Mouse (Mus musculus): ENCODE results near the gene Iqub.

The Iqub gene

DNA sequence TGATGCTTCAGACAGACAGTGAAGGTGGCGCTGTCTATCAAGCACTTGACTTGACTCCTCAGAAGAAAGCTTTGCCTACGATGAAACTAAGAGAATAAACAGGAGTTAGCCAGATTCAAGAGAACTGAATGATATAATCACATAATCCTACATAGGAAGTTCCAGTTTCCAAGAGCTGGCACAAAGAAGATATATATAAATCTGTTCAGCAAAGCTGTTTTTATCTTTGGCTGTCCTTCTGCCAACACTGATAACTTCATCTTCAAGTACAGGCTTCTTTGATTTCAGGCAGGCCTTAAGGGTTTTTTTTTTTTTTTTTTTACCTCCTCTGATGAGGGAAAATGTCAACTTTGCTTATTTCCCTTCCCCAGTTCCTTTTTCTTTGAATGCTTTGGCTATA lies 44.7 kb downstream of the Iqub start:
- no peak for DNase-seq

DNA sequence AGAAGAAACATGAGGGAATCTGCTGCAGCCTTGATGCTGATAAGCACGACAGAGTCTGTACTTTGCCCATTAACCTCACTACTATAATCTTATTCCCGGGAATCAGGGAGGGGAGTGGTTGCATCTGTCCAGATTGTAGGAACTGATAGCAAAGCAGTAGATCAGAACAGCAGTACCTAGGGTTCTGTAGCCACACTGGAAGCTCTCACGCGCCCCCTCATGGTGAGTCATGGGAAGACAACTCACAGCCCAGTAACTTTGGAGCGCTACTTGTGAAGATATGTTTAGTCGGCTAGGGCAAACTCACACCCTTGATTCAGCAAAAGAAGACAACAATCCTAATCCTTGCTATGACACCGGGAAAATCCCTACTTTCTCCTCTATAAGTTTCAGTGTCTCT lies 58.8 kb downstream of the Iqub start:
- DNase-seq: peak; percentile 22

DNA sequence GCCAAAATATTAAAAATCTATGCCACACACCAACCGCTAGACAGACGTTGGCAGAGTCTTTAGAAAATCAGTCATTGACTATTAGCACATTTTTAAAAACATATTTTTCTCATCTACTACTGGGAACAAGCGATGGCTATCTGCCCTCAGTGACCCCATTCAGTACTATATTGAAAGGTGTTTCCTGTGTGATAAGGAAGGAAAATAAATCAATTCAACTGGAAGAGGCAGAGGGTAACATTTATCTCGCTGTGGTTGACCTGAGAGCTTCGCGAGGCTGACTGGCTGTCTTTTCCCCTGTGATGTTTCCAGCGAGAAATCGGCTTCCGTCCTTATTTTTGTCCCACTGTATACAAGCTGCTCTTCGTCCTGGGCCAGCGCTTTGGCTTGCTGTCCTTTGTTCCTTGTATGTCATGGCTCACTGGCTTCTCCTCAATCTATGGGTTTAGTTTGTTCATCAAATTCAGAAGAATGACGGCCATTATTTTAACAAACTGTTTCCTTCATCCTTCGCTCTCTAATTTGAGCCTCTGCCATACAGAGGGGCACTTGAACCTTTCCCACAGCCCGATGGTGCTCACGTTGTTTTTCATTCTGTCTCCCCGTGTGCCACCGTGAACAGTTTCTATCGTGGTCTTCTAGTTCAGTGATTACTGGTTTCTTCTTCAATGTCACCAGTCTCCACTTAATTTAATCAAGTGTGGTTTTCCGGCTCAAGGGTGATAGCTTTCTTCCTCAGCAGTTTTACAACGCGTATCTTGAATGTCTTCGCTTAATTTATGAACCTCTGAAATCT lies 63.6 kb downstream of the Iqub start:
- DNase-seq: no peak

DNA sequence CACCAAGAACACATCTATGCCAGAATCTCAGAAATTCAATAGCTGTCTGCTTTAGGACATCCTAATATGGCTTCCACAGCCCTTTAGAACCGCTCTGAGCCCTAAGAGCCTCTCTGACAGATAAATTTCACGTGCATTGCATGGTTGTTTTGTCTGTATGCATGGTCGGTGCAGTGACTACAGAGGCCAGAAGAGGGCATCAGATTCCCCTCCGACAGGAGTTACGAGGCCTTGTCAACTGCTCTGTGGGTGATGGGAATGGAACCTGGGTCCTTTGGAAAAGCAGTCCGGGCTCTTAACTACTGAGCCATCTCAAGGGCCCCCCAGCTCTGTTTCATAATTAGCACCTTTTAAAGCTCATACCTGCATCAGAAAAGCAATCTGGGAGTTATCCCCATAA lies 64.6 kb downstream of the Iqub start:
- no peak for DNase-seq

DNA sequence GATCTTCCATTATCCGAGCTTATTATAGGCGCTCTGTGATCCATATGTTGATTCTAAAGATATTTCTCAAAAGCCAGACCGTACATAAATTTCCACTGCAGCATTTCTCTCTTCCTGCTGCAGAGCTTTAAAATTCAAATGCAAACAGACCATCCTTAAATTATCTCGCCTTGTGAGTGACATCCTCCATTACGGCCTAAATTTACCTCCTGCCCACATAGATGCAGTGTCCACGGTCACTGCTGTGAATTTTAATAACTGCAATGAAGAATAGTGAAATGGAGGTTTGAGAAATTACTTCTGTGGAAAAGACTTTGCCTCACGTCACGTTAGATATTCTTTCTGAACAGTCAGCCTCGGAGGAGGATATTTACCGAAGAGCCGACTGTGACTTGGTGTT lies 98.8 kb downstream of the Iqub start:
- DNase-seq: no peak

DNA sequence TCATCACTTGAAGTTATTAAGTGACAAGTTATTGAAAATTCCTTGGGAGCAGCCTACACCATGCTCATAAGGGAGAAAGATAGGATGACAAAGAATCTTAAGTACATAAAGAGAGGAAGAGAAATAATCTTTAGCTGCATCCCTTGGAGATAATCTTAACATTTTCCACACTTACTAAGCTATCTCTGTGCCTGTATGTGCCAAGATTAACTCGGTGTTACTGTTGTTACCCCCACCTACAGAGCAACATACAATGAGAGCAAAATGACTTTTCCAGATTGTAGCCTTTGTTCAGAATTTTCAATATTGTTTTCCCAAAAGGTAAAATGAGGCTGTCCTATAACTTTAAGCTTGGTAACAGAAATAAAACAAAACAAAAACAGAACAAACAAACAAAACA lies 99.4 kb downstream of the Iqub start:
- DNase-seq: no peak

DNA sequence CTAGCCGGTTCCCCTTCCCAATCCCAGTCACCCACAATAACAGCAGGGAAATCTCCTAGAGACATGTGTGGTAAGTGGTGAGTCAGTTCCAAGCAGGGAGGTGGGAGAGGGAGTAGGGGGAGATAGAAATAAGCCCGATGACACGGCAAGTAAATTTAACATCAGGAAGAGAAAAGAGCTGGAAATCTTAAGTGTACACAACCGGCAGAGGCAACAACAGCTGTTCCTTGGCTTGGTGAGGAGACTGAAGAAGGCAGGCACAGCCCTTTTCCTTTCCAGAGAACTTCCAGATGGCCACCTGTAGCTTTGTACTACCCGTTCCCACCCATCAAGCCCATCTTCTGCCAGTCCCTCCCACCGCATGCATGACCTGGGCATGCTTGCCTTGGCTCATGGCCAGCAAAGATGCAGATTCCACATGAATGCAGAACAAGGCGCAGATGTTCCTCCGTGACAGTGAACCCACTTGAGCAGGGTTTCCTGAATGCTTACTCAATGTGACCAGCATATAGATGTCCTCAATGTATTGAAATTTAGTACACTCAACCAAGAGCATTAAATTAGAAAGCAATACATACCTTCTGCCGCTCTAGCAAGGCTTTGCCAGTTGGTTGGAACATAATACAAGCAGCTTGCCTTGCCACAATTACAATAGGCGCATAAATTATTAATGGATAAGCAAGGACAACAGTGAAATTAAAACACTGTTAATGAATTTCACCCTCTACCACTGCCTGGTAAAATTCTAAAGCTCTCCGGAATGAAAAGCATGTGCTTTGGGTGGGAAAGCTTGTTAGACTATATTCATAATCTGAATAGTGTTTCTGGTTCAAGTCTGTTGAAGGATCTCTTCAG lies 106.1 kb downstream of the Iqub start:
- DNase-seq: no peak

DNA sequence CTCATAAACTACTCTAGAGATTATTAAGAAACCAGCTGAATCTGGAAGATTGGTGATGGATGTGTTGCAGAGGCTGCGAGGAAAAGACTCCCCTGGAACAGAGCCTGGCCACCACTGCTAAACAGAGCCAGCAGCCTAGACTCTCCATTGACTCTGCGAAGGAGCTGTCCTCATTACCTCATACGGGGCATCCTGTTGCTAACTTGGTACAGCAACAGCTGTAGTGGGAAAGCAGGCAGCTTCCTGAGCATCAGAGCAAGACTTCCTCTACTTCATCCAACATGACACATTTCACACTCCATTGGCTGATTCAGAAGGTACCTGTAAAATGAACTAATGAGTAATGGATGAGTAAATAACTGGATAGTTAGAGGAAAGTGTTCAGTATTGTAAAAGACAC lies 107.1 kb downstream of the Iqub start:
- no peak for DNase-seq

DNA sequence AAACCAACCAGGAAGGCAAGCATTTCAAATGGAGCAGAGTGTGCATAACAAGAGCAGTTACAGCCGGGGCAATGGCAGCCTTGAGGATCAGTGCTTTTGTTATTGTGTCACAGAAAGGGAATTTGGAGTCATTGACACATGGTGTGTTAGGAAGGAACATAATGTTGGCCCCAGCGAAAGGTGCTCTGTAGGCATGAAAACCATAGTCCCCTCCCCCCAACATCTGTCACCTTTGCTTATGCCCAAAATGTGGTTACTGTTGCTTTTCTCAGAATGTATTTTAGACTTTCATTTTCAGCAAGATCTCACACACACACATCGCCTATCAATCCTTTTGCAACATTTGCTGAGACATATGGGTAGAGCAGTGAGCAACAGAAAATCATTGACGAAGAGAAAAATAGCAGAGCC lies 117.6 kb downstream of the Iqub start:
- no peak for DNase-seq
